Mouse (Mus musculus): Measurements from ENCODE around the gene Hhex. TPM values are rescaled to one million over a fixed set of nuclear protein-coding genes. Genes with fewer than 3 reads are reported as not detected.

Gene Hhex
- polyA plus RNA-seq, 1 experiment from 2014 or later = 15.9 TPM

Other genes with a start within 250 kb of the Hhex start
- gene March5, start 227.3 kb upstream of the Hhex start, polyA plus RNA-seq (2015; fragmentation: Nextera tagmentation; extraction: Ambion mirVana) = 50.4 and 51.9 TPM in 2 replicates
- 0.37 and 0.79 TPM in 2 replicates for gene Cpeb3, start 226.2 kb upstream of the Hhex start, polyA plus RNA-seq (2015; fragmentation: Nextera tagmentation; extraction: Ambion mirVana)
- 69.0 and 80.9 TPM in 2 replicates for gene Ide, start 97.0 kb upstream of the Hhex start, polyA plus RNA-seq (2015; fragmentation: Nextera tagmentation; extraction: Ambion mirVana)
- gene Kif11, start 58.4 kb upstream of the Hhex start, polyA plus RNA-seq (2015; fragmentation: Nextera tagmentation; extraction: Ambion mirVana) = 46.4 and 50.2 TPM in 2 replicates
- gene Exoc6, start 115.6 kb downstream of the Hhex start, polyA plus RNA-seq (2015; fragmentation: Nextera tagmentation; extraction: Ambion mirVana) = 14.1 and 14.6 TPM in 2 replicates